Mouse (Mus musculus) heart, adult 9 months (tissue): Measurements from ENCODE around the gene Lhx6.

Experiments used
- DNase-seq, 2 experiments: peaks; one replicate each; pipeline ENCODE4 v3.0.0; 2022; ENCODE audit warnings: low spot score in 2 of 2

Gene Lhx6

DNA sequence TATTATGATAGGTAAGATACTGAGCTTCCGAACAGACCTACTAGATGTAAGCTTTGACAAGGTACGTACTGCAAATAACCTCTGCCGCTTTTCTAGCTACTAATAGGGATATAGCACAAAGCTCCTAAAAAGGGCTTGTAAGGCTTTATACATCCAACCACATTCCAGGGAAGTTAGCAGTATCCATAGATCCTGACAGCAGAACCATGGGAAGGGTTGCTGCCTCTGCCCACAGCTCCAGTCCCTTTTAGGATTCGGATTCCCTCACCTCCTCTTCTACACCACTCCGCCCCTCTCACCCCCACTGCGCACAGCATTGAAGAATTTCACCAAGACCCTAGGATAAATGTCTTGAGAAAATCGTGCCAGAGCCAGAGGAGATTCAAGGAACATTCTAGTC, 11.9 kb downstream of the Lhx6 start:
- no peak for DNase-seq

DNA sequence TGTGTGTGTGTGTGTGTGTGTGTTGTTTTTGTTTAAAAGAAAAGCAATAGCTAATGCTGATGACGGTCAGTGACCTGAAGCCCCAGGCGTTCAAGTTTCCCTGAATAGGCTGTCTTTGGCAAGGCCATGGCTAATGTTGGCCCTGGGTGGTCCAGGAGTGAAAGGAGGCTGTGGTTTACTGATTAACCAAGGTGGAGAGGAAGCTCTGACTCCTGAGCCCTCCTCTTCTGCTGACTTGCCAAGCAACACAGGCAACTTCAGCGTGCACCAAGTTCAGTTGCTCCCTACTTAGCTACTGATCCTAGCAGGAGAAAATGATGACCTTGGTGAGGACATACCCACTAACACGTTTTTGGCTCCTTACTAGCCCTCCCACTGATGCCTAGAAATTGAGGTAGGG, 12.5 kb downstream of the Lhx6 start:
- no peak for DNase-seq

DNA sequence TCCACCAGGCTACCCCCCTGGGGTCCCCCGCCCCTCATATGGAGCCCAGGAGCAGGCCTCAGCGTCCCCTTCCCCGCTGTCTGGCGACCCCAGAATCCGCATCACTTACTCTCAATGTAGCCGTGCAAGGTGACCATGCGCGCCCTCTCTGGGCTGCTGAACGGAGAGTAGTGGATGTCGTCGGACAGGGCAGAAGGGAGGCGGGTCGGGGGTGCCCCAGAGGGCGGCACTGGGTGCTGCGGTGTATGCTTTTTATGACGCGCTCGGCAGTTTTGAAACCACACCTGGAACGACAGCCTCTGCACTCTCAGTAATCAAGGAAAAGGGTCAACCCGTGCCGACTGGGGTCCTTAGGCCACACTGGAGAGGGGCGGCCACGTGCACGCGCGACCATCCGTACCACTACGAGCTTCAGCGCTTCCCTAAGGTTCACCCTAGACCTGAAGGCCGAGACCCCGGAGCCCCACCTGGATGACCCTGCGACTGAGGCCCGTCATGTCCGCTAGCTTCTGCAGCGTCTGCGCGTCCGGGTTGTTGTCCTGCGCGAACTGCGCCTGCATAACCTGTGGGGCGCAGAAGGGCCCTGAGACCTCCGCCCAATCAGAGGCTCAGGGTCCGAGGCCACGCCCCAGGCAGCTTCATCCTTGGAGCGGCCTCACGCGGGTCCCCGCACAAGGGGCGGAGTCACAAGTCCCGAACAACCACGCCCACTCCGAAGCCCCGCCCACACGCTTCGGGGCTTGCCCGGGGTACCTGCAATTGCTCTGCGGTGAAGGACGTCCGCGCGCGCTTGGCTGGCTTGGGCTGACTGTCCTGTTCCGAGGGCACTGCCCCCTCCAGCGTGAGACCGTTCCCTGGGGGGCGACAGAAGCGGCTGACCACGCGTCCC, 14.1 kb downstream of the Lhx6 start:
- DNase-seq, result no peak

DNA sequence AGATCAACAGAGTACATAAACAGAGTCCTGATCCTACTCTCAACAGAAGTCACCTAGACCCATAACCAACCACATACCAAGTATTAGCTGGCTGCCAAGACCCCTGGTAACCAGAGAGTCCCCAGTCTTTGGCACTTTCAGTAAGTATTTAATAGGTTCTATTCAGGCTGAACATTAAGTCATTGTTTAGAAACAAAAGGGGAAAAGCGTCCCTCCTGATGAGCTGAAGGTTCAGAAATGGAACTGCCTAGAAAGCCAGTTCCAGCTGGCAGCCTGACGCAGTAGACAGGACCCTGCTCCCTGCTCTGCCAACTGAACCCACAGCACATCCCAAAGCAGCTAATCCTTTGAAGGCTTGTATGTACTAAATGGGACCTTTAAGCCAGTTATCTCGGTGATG, 16.0 kb downstream of the Lhx6 start:
- DNase-seq, result no peak

DNA sequence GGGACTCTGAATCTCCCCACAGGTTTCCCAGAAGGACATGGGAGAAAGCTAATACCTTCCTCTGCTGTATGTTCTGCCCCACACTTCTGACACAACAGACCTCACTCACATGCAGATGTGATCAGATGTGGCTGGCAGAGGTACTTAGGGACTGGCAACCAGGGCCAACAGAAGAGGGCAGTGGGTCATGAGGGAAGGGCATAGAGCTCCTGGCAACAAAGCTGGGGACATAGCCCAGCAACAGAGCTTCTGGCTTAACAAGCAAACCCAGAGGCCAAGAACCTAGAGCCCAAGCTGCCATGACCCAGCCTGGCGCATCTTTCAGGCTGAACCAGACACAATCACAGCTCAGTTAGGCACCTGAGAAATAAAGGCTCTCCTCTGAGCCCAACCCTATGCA, 20.2 kb downstream of the Lhx6 start:
- DNase-seq, result no peak

DNA sequence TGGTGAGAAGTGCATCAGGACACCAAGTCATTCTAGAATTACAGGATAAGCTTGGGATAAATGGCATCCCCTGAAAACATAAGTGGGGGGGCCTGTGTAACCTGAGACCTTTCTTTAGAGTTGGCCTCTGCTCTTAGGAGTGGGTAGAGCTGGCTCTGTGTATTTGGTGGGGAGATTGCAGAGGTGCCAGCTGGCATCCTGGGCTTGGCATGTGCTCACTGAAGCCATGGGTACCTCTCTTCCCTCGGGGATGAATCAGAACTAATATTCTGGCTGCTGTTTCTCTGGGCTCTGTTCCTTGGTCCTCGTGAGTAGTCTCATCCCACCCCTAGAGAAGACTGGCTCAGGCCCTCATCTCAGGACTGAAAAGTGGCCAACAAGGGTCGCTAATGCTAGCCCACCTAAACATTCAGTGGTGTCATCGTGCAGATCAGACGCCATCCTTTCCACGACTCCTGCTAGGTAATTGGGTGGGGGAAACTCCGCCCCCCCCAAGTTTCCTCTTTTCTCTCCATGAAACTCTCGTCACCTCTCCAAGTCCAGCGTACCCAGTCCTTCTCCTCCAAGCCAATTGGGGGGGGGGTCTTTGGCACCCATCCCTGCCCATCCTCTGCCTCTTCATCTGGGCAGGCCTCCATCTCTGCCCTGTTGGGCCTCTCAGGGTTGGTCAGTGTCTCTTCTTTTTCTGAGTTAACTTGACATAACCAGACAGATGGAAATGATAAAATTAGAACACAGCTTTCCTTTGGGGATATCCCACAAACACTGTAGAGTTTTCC, 22.2 kb downstream of the Lhx6 start:
- no peak for DNase-seq

DNA sequence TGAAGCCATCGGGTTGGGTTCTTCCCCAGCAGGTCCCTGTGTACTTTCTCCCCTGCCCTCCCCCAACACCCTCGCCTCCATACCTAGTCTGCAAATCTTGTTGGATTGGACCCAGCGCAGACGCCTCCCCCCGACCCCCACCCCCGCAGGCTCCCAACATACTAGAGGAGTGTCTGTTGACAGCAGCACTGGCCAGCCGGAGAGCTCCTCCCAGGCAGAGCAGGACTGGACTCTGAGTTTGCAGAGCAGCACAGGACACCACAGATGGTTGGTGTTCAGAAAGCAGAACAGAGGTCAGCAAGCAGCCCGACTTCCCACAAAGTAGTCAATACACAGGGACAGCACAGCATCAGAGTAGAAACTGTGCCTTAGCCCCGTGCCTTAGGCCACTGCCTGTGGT, 23.8 kb downstream of the Lhx6 start:
- DNase-seq, result no peak

DNA sequence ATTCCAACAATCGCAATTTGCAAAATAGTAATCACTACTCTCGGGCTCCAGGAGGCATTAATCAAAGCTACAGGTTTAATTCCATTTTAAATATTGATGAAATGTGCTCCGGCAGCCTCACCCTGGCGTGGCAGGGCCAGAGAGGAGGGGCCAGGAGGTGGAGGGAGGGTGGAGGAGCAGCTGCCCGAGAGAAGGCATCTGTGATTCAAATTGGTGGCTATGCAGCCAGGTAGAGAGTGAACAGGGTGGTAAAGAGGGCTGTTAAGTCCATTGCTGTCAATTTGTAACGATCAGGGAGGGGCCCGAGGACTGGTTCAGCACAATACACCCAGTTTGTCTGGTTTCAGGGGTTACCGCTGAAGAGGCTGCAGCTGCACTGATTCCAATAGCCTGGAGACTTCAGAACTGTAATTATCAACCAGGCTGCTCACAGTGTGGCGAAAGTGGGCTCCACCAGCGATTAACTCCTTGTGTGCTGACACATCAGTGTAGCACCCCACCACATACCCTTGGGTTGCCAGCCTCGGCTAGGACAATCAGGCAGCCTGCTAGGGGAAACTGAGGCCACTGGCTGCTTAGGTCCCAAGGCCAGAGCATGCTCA, 27.9 kb downstream of the Lhx6 start:
- DNase-seq, result no peak

DNA sequence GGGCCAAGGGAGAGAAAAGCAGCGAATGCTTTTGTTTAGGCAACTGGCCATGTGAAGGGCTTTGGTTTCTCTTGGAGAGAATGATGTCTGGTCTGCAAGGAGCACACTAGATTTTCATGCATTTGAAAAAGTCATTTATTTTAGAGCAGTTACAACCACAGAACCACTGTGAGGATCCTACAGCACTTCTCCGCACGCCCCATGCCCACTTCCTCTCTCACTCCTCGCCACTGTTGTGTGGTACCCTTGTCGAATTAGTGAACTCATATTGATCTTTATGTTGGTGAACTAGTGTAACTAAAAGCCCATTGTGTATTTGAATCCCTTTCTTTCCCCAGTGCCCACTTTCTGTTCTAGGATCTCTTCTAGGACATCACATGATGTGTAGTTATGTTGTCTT, 30.0 kb downstream of the Lhx6 start:
- DNase-seq, result no peak

DNA sequence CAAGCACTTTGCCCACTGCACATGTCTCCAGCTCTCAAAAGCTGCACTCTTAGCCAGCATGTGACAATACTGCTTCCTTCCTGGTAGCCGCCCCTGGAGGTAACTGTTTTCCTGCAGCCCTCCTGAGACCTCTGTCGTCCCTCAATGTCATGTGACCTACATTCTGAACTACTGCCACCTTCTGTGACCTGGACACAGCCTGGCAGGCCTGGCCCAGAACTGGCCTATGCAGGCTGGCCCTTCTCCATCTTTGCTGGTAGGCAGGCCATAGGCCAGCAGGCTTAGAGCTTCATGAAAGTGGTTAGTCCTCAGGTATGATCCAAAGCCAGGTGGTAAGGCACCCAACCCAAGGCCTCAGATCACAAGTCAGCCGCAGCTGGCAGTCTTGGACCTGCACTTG, 31.4 kb downstream of the Lhx6 start:
- DNase-seq, result peak in 1 of 2 experiments; percentile 28

DNA sequence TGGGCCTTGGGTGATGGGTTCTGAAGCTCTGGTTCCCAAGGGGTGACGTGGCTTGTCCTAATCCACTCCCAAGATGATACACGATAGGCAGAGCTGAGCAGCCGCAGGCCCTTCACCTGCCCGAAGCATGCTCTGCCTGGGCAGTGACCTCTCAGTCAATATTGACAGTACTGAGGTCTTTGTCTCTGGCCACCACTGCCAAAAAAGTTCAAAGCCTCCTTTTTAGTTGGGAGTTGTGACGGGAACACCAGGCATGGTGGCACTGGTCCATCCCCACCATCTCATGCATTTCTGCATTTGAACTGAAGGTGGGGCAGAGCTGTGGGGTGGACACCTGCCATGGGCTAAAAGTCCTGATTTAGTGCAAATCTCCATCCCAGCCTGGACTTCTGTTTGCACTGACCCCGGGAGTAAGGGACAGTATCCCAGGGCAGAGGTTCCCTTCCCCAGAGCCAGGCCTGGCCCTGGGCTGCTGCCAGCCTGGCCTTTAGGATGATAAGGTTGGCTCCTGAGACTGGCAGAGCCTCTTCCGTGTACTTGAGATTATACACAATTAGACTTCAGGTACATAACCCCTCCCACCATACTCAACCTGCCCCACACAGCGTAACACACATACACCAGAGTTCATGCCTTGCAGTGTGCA, 33.4 kb downstream of the Lhx6 start:
- no peak for DNase-seq

DNA sequence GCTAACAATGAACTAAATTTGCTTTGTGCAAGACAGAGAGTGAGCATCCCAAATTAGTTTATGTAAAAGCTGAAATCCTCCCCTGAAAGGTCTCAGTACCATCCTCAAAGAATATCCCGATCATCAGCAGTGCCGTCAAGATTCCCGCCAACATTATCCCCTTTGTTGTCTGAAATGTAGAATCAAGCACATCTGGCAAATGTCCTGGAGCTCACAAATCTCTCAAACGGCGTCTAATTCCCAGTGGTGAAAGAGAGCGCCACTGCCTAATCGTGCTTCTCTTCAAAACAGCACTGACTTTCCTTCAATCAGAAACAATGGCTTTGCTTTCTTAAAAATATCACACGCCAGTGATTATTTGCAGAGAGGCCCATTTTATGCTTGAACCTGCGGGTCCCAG, 38.1 kb downstream of the Lhx6 start:
- DNase-seq, result no peak

DNA sequence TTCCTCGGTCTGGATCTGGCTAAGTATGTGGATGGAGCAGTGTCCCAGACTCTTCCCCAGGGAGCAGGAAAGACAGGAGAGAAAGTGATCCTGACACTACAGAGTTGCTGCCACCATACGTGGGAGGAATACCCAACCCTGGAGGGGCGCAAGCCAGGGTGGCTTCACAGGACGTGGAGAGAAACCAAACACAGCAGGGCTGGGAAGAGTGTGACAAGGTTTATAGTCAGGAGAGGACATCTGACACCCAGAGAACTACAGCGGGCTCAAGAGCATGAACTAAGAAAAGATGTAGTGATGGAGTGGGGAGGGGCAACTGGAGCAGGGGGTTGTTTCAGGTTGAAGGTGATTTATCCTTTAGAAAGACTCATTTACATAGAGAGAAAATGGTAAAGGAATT, 43.8 kb downstream of the Lhx6 start:
- DNase-seq, result no peak

DNA sequence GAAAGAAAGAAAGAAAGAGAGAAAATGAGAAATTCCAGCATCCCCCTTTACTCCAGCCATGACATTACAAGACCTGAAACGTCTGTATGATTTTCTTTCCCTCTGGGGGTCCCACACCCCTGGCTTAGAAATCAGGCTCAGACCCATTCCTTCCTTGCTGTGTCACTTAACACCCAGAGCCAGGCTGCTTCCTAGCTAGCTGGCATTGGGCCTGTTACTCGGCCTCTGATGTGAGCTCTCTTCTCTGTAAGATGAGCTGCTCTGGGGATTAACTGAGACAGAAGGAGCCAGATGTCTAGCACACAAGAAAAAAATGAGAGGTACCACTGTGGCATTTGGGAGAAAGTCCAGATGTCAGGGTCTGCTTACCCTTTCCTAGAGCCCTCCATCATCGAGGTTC, 49.0 kb downstream of the Lhx6 start:
- no peak for DNase-seq

DNA sequence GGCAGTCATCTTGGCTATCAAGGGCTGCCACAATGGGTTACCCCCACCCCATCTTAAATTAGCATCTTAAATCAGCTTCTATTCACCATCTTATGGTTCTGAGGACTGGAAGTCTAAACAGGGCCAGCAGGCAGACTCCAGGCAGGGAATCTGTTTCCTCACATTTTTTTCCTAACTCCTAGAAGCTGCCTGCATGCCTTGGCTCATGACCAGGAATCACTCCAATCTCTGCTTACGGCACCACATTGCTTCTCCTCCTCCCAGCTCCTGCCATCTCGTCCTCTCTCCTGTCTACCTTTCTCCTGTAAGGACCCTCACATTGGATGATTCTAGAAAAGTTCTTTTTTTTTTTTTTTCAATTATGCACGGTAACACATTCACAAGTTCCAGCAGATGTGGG, 52.0 kb downstream of the Lhx6 start:
- no peak for DNase-seq

DNA sequence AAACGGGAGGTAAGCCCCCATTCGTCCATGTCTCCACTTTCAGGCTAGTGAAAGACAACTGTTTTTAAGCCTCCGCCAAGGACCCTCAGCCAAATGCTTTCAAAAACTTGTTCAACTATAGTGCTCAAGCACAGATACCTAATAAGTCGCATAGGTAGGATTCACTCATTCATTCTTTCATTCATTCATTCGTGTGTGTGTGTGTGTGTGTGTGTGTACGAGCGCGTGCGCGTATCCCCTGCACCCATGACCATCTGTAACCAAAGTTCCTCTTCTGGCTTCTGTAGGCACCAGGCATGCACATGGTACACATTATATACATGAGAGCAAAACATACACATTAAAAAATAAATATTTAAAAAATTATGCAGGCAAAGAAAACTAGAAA, 55.6 kb downstream of the Lhx6 start:
- DNase-seq, result no peak

DNA sequence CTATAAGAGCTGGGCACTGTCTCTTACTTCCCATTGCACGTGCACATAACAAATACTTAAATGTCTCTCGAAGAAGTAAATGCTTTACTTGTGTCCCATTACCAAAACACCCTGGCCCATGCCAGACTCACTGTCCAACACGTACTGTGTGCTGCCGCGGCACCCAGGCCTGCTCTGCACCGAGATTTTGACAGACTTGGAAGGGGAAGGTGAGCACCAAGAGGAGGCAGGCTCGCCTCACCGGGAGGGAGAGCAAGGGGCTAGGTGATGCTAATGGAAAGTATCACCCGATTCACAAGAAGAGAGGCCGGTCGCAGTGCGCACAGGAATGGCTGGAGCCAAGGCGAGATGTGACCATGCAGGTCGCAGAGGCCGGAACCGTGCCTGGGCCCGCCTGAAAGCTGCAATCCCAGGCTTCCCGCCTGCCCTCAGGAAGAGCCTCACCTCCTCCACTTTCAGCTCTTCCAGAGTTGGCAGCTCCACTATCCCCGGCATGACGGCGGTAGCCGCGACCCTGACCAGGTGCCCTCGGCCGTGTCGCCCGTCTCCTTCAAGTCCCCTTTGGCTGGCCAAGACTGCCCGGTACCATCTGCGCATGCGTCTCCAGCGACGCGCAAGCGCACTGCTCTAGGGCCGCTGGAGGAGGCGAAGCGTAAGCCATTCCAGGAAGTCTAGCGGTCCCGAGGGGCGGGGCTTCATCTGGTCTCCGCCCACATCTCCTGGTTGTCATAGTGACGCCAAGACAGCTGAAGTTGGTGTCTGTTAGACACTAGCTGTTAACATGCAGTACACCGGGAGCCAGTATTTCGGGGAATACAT, 56.3 kb downstream of the Lhx6 start, which contains the start of the genes Ndufa8 and Morn5:
TSS of gene Ndufa8 (minus strand) at position 659 of the 819 bp plus-strand sequence.
TSS of gene Morn5 (plus strand) at position 711 of the 819 bp plus-strand sequence.
- peak; percentile 98 to 99 for DNase-seq

DNA sequence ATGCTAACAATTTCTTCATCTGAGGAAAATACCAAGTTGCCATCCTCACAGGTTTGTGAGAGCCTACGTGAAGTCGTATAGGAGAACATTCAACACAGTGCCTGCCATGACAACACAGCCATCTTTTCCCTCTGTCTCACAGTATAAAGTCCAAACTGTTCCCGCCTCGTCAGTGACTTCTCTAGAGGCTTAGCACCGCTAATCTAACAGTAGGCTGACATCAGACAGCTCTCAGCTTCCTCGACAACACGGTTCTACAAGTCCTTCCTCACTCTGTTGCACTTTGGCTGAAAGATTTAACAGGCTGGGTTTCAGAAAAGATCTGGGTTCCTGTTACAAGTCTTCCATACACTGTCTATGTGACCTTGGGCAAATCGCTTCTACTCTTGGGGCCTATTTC, 57.0 kb downstream of the Lhx6 start:
- no peak for DNase-seq

DNA sequence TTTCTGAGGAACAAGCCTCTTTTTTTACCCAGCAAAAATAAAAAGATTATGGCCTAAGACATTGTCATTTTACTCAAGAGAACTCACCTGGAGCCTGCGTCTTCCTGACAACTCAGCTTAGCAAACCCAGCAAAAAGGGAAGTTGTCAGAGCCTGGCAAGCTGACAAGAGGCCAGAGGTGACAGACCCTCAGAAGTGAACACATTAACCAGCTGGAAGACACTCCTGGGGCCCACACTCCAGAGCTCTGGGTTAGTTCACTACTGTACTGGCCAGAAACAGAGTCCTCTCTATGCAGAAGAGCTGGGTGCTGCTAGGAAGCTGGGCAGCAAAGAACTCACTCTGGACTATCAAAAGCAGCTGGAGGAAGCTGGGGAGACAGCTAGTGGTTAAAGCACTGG, 64.3 kb downstream of the Lhx6 start:
- DNase-seq, result no peak

DNA sequence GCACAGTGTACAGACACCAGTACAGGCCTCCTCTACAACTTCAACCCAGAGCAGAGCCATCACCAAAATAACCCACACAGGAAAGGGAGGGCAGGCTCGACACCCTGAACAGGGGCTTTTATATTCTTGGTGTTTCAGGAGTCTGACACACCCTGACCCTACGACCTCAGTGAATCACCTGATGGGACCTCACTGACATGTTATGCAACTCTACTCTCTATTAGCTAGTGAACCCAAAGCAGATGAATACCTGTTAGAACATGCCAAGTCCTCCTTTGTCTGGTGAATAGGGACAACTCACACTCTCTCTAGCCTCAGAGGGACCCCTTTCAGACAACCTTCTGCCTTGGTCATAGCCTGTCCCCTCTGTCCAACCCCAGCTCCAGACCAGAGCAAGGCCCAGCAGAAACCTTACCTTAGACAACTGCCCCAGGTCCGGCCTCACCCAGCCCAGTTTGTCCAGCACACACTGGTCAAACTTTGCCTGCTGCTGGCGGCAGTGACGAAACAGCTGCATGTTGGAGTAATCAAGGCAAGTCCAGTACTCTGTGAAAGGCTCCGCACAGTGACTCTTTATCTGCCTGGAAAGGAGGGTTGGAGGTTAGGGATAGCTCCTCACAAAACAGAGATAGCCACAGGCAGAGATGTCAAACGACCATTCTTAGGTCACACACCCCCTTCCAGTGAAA, 65.8 kb downstream of the Lhx6 start:
- DNase-seq, result no peak
